In the genomic region with DNA sequence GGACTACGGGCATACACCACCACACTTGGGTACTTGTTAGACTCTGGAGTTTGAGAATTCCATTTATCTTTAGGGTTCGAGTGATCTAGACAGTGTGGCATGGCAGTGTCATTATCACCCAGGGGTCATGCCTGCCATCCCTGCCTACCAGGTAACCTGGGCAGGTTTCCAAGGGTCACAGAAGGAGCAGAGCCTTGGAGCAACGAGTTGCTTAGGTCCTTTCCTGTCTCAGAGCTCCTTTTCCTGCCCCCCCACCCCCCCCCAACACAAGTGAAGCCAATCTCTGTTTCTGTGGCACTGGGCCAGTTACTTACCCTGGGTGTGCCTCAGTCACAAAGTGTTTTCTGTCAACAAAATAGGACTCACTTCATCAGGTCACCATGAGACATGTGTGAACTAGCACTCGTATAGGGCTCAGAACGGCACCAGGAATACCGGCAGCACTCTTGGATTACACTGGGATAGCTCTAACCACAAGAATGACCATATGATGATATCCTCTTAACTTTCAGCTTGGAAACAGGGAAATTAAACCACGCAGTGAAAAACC, we compare ENCODE assay signal across 24 mouse cellular contexts. TPM values are rescaled to one million over a fixed set of nuclear protein-coding genes. Genes with fewer than 3 reads are reported as not detected.
DNase-seq lines count a peak whose midpoint lies in the region; ATAC-seq lines count a peak whose summit lies in the region.
"Had no signal": no experiment of that assay in that cellular context is flagged by ENCODE, and none has a peak within 500 bp of the region (broad histone marks: within the 10 kb centered on the region; RNA-seq: fewer than 3 reads in every experiment).

No protein-coding gene starts in this region.

- peak; percentile 31 for DNase-seq in adrenal gland, postnatal 14 days
- no peak for DNase-seq in adrenal gland, adult 8-10 months
- DNase-seq in heart, adult 8-10 months (ENCODE audit: low spot score), result no peak
- DNase-seq in lung, postnatal 10 days, result no peak
- DNase-seq in retina, embryonic 14.5 days (ENCODE audit: low spot score), result no peak
- DNase-seq: adrenal gland, postnatal 25 days; cerebellum, adult 18-20 months; cerebellum, postnatal 36 days; layer of hippocampus, adult 9-11 months; right cerebral cortex, postnatal 14 days; thymus, postnatal 36 days had no signal

- no peak overlapping the region for H3K4me3 ChIP-seq in heart, embryonic 15.5 days
- no peak overlapping the region for H3K4me3 ChIP-seq in lung, embryonic 16.5 days (ENCODE audit: low read length)
- H3K4me3 ChIP-seq in stomach, embryonic 16.5 days (replicated peaks; ENCODE audit: low read length), result no peak overlapping the region
- H3K4me3 ChIP-seq: forebrain, embryonic 12.5 days; liver, embryonic 12.5 days; lung, embryonic 15.5 days; neural tube, embryonic 13.5 days had no signal

- H3K27me3 ChIP-seq in heart, embryonic 15.5 days, result no peaks in the 10 kb centered on the region
- no peaks in the 10 kb centered on the region for H3K27me3 ChIP-seq in lung, embryonic 16.5 days (ENCODE audit: control insufficient read depth, insufficient read depth, low read depth, low read length)
- no peaks in the 10 kb centered on the region for H3K27me3 ChIP-seq in stomach, embryonic 16.5 days (ENCODE audit: control insufficient read depth, insufficient read depth, low read length)
- H3K27me3 ChIP-seq: liver, embryonic 12.5 days; lung, embryonic 15.5 days; neural tube, embryonic 13.5 days had no signal

- H3K9me3 ChIP-seq in heart, embryonic 15.5 days (replicated peaks), result no peaks in the 10 kb centered on the region
- no peaks in the 10 kb centered on the region for H3K9me3 ChIP-seq in lung, embryonic 16.5 days (ENCODE audit: control insufficient read depth, low read length)
- no peaks in the 10 kb centered on the region for H3K9me3 ChIP-seq in stomach, embryonic 16.5 days (replicated peaks; ENCODE audit: control insufficient read depth, low read length)
- H3K9me3 ChIP-seq: forebrain, embryonic 12.5 days; hindbrain, embryonic 12.5 days; liver, embryonic 12.5 days; lung, embryonic 15.5 days; midbrain, embryonic 10.5 days; neural tube, embryonic 13.5 days had no signal

- H3K27ac ChIP-seq in heart, embryonic 15.5 days, result peak overlapping the region; percentile 41
- peak overlapping the region; percentile 37 for H3K27ac ChIP-seq in lung, embryonic 16.5 days (ENCODE audit: low read length)
- H3K27ac ChIP-seq in stomach, embryonic 16.5 days (ENCODE audit: low read length), result peak overlapping the region; percentile 48; the same call in 1 of the 2 replicates
- H3K27ac ChIP-seq: forebrain, embryonic 12.5 days; hindbrain, embryonic 12.5 days; liver, embryonic 12.5 days; lung, embryonic 15.5 days; midbrain, embryonic 10.5 days; neural tube, embryonic 13.5 days had no signal

- H3K4me2 ChIP-seq in heart, embryonic 15.5 days, result no peak overlapping the region
- H3K4me2 ChIP-seq in lung, embryonic 16.5 days (ENCODE audit: low read depth, low read length), result no peak overlapping the region
- no peak overlapping the region for H3K4me2 ChIP-seq in stomach, embryonic 16.5 days (ENCODE audit: low read depth, low read length)

- peaks cover 7% of the 10 kb centered on the region; the same call in 1 of the 2 replicates for H3K36me3 ChIP-seq in heart, embryonic 15.5 days
- no peaks in the 10 kb centered on the region for H3K36me3 ChIP-seq in lung, embryonic 16.5 days (ENCODE audit: control insufficient read depth, insufficient read depth, low read length)
- no peaks in the 10 kb centered on the region for H3K36me3 ChIP-seq in stomach, embryonic 16.5 days (ENCODE audit: control insufficient read depth, insufficient read depth, low read length)
- H3K36me3 ChIP-seq: forebrain, embryonic 12.5 days; lung, embryonic 15.5 days; midbrain, embryonic 10.5 days had no signal

- H3K9ac ChIP-seq in heart, embryonic 15.5 days, result no peak overlapping the region
- no peak overlapping the region for H3K9ac ChIP-seq in lung, embryonic 16.5 days (ENCODE audit: low read length)
- no peak overlapping the region for H3K9ac ChIP-seq in stomach, embryonic 16.5 days (ENCODE audit: low read length)
- H3K9ac ChIP-seq: forebrain, embryonic 12.5 days; hindbrain, embryonic 12.5 days; liver, embryonic 12.5 days; lung, embryonic 15.5 days; neural tube, embryonic 13.5 days had no signal

- WGBS in heart, embryonic 15.5 days, result 41% methylated on average over 7 of the region's 7 CpGs
- 54% methylated on average over 7 of the region's 7 CpGs for WGBS in lung, embryonic 16.5 days
- 71% methylated on average over 7 of the region's 7 CpGs for WGBS in stomach, embryonic 16.5 days

- ATAC-seq in heart, embryonic 15.5 days (replicated peaks; ENCODE audit: insufficient number of reproducible peaks, insufficient read depth, low FRiP score, low read depth), result peak; percentile 54; the same call in 1 of the 2 replicates
- no peak for ATAC-seq in lung, embryonic 16.5 days (ENCODE audit: low read depth)
- no peak for ATAC-seq in stomach, embryonic 16.5 days (ENCODE audit: insufficient read depth, low FRiP score)
- ATAC-seq: liver, embryonic 12.5 days had no signal

- H3K4me1 ChIP-seq in heart, embryonic 15.5 days (replicated peaks), result peaks cover 28% of the 10 kb centered on the region
- H3K4me1 ChIP-seq in lung, embryonic 16.5 days (replicated peaks; ENCODE audit: control insufficient read depth, insufficient read depth, low read length), result peaks cover 10% of the 10 kb centered on the region
- peaks cover 21% of the 10 kb centered on the region; the same call in 1 of the 2 replicates for H3K4me1 ChIP-seq in stomach, embryonic 16.5 days (ENCODE audit: control insufficient read depth, insufficient read depth, low read length)

RNA-seq across cellular contexts. Expression of a gene that starts 28.4 kb away (rescaled TPM):
- total RNA-seq in adrenal gland, postnatal 14 days (2021), result not detected in 2 replicates
- not detected for total RNA-seq in adrenal gland, adult 8-10 months (2022)
- not detected in 2 replicates for polyA plus RNA-seq in heart, embryonic 15.5 days (2015; fragmentation: Nextera tagmentation; extraction: Ambion mirVana)
- not detected for total RNA-seq in heart, adult 8-10 months (2022)
- polyA plus RNA-seq in lung, embryonic 16.5 days (2015; fragmentation: Nextera tagmentation; extraction: Ambion mirVana), result not detected in 2 replicates
- polyA plus RNA-seq in stomach, embryonic 16.5 days (2015; fragmentation: Nextera tagmentation; extraction: Ambion mirVana), result not detected in 2 replicates
- total RNA-seq: adrenal gland, postnatal 25 days; gastrocnemius, postnatal 4 days; left cerebral cortex, adult 8-10 months had no signal
- polyA plus RNA-seq: forebrain, embryonic 12.5 days; hindbrain, embryonic 12.5 days; intestine, embryonic 14.5 days; limb, embryonic 11.5 days; lung, embryonic 15.5 days; midbrain, embryonic 10.5 days; neural tube, embryonic 13.5 days had no signal

RNA-seq across cellular contexts. Expression of a gene that starts 49.1 kb away (rescaled TPM):
- total RNA-seq in adrenal gland, postnatal 14 days (2021), result 19.3 and 21.8 TPM in 2 replicates
- total RNA-seq in adrenal gland, adult 8-10 months (2022), result 10 to 100 TPM in 2 of 4 experiments, 1 to 10 TPM in 2; 5.3 to 12.5 (median 9.4) TPM
- polyA plus RNA-seq in heart, embryonic 15.5 days (2015; fragmentation: Nextera tagmentation; extraction: Ambion mirVana), result 90.7 and 102 TPM in 2 replicates
- total RNA-seq in heart, adult 8-10 months (2022), result 10 to 100 TPM; 48.1 to 77.5 (median 69.4) TPM
- polyA plus RNA-seq in lung, embryonic 16.5 days (2015; fragmentation: Nextera tagmentation; extraction: Ambion mirVana), result 103 and 110 TPM in 2 replicates
- 76.2 and 84.9 TPM in 2 replicates for polyA plus RNA-seq in stomach, embryonic 16.5 days (2015; fragmentation: Nextera tagmentation; extraction: Ambion mirVana)
